Mouse (Mus musculus) olfactory bulb, adult 2 months (tissue): ENCODE measurements around the gene Rbfox3. TPM values are rescaled to one million over a fixed set of nuclear protein-coding genes. Genes with fewer than 3 reads are reported as not detected.

ENCODE experiments used
- H3K27ac ChIP-seq: fragments of 200-500 bp; 2 replicates; pipeline ENCODE4 v1.5.1; 2012; ENCODE audit warnings: low read depth, low read length; ENCODE audit not compliant: insufficient read depth
- H3K4me1 ChIP-seq: fragments of 200-500 bp; 2 replicates; pipeline ENCODE4 v1.6.1; 2012; ENCODE audit warnings: low read length; ENCODE audit not compliant: control insufficient read depth, insufficient read depth
- H3K4me3 ChIP-seq: fragments of 200-500 bp; 2 replicates; pipeline ENCODE4 v1.5.1; 2012; ENCODE audit warnings: mild to moderate bottlenecking, low read depth, low read length, moderate library complexity; ENCODE audit not compliant: insufficient read depth
- CTCF ChIP-seq: fragments of 200-500 bp; IDR thresholded peaks from 2 replicates; pipeline ENCODE4 v1.5.1; 2012; ENCODE audit warnings: low read depth, mild to moderate bottlenecking, low read length, moderate library complexity; ENCODE audit not compliant: insufficient read depth
- POLR2A ChIP-seq: fragments of 200-500 bp; IDR thresholded peaks from 2 replicates; pipeline ENCODE4 v1.6.1; 2012; ENCODE audit warnings: mild to moderate bottlenecking, low read depth, low read length, moderate library complexity; ENCODE audit not compliant: insufficient read depth
- WGBS: fragments of 180-500 bp; shearing (Covaris S2); methylation state at CpG from one replicate; pipeline ENCODE4 v1.1.7; 2018; 5-methylcytosine and 5-hydroxymethylcytosine counted together
- polyA plus RNA-seq: library from polyadenylated mRNA; stranded (reverse); fragments of >200 nt; gene quantifications from 2 replicates; pipeline ENCODE4 v1.2.4, GENCODE M21; 2012; ENCODE audit warnings: low replicate concordance; ENCODE audit not compliant: missing spikeins, insufficient read depth, insufficient read length

Gene Rbfox3
- polyA plus RNA-seq, 1 experiment = not detected

GRCm38 (mm10) chr11:118473161-118473560, 438.2 kb downstream of the Rbfox3 start:
- H3K4me1 ChIP-seq = peaks cover 4% of the 10 kb centered on the region
- H3K27ac ChIP-seq = no peak overlapping the region
- TF ChIP-seq CTCF = no peak
- no peak for TF ChIP-seq POLR2A
- H3K4me3 ChIP-seq = no peak overlapping the region
- 88% methylated on average over 1 of the region's 1 CpGs for WGBS

GRCm38 (mm10) chr11:118471676-118472075, 439.7 kb downstream of the Rbfox3 start:
- no peak for TF ChIP-seq POLR2A
- TF ChIP-seq CTCF = no peak
- H3K4me1 ChIP-seq = no peaks in the 10 kb centered on the region
- WGBS = 78% methylated on average over 13 of the region's 13 CpGs

DNA sequence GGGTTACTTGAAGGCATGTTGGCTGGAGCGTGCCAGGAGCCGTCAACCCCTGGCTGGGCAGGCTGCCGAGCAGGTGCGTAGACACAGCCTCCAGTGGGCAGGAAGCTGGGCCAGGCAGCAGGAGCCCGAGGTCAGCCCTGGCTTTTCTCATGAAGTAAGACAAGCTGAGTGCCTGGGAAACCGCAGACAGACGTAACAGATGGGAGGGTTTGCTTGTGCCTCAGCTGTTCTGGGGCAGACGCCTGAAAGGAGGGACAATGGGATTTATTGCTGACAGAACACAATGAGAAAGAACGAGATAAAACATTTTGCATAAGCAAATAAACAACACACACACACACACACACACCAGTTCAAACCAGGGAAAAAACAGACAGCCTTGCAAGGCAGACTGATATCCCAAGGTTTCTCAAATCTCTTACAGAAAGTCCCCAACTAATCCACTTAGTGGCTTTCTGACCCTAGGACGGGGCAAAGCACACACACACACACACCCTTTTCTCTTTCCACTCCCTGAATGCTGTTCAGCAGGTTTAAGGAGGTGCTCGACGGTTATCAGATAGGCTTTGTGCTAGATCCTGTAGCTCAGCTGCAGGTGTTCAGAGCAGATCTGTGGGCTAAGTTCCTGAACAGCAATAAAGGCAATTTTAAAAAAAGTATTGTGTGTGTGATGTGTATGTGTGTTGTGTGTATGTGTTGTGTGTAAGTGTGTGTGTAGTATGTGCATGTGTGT, 441.0 kb downstream of the Rbfox3 start:
- H3K4me1 ChIP-seq = no peaks in the 10 kb centered on the region
- WGBS = 63% methylated on average over 12 of the region's 12 CpGs
- H3K27ac ChIP-seq = no peak overlapping the region
- TF ChIP-seq POLR2A (no peak), CTCF (no peak)
- no peak overlapping the region for H3K4me3 ChIP-seq

More at GRCm38 (mm10) chr11:118471676-118472075, 439.7 kb downstream of the Rbfox3 start:
- Histone ChIP-seq H3K27ac (no peak overlapping the region), H3K4me3 (no peak overlapping the region)

DNA sequence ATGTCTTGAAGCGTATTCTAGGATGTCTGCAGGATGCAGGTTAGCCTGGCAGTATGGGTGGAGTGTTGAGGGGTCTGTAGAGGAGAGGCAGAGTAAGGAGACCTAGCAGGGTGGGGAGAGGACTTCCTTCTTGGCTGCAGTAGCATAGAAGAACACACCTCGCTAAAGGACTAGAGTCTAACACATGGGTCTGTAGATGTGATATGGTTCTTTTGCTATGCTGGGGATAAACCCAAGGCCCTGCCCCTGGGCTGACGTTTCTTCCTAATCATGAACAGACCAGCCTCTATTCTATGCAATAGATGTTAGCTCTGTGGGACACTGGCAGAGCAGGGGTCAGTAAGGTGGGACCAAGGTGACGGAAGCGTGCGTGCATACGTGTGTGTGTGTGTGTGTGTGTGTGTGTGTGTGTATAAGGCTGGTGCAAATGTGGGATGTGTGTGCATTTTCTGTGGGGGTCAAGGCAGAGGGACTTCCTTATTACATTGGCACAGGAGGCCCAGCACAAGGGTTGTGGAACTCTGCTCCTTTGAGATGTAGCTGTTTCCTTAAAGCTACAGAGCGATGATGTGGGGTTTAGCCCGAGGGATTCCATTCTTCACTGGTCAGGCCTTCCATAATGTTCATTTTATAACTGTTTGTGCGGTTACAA, 441.8 kb downstream of the Rbfox3 start:
- WGBS = 82% methylated on average over 10 of the region's 10 CpGs
- Histone ChIP-seq H3K4me3 (no peak overlapping the region), H3K4me1 (no peaks in the 10 kb centered on the region), H3K27ac (no peak overlapping the region)
- TF ChIP-seq POLR2A (no peak), CTCF (no peak)

DNA sequence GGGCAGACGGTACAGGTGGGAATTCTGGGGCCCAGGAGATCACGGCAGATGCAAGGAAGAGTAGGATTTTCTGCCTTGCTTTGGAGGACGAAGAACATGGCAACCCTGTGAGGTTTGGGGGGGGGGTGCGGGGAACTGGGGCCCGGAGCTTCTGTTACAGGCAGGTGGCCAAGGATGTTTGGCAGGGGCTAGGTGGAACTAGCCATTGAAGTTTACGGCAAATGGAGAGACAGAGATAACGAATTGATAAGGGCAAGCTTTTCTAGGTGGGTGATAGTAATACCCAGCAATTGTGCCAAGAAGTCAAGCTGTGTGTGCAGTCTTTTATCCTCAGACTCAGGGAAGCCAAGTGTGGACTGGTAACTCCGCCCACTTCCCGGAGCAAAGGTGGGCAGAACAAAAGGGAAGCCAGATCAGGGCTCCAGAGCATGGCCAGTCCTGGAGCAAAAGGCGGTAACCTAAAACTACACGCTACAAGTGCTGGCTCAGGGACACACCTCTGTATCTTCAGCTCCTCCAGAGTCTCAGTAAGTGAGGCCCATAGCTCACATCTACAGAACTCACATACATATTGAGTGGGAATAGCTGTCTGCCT, 443.9 kb downstream of the Rbfox3 start:
- TF ChIP-seq POLR2A (no peak), CTCF (no peak)
- WGBS = 58% methylated on average over 11 of the region's 11 CpGs
- H3K4me3 ChIP-seq = no peak overlapping the region
- no peak overlapping the region for H3K27ac ChIP-seq
- no peaks in the 10 kb centered on the region for H3K4me1 ChIP-seq

DNA sequence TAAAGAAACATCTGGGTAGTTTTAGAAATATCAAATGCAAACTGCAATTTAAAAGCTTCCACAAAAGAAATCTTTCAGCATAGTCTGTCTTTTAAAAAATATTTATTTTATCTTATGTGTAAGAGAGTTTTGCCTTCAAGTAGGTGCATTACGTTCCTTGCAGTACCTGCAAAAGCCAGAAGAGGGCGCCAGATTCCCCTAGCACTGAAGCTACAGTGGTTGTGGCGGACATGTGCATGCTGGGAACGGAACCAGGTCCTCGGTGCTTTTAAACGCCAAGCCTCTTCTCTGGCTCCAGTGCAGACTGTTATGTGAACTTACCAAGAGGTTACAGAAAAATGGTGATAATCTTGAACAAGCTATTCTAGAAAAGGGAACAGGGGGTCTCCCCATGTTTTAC, 451.1 kb downstream of the Rbfox3 start:
- Histone ChIP-seq H3K4me3 (no peak overlapping the region), H3K27ac (no peak overlapping the region), H3K4me1 (peaks cover 19% of the 10 kb centered on the region)
- 60% methylated on average over 6 of the region's 6 CpGs for WGBS
- TF ChIP-seq CTCF (peak; percentile 67), POLR2A (no peak)

DNA sequence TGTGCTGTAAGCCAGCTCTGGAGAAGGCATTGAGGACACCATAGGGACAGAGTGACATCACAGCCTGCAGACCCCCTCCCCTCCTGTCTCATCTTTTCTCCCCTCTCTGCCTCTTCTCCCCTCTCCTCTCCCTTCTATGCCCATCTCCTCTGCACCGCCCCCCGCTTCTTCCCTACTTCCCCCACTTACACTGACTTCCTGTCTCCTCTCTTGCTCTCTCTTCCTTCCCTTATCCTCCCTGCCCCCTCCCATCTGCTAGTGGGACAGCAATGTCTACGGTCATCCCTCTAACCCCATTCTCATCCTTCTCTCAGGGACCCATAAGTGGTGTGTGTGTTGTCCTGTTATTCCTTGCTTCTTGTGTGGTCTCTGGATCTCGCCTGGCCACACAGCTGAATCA, 451.9 kb downstream of the Rbfox3 start:
- H3K4me1 ChIP-seq = peaks cover 19% of the 10 kb centered on the region
- no peak overlapping the region for H3K4me3 ChIP-seq
- H3K27ac ChIP-seq = no peak overlapping the region
- TF ChIP-seq POLR2A = no peak
- TF ChIP-seq CTCF = no peak
- 85% methylated on average over 4 of the region's 4 CpGs for WGBS

DNA sequence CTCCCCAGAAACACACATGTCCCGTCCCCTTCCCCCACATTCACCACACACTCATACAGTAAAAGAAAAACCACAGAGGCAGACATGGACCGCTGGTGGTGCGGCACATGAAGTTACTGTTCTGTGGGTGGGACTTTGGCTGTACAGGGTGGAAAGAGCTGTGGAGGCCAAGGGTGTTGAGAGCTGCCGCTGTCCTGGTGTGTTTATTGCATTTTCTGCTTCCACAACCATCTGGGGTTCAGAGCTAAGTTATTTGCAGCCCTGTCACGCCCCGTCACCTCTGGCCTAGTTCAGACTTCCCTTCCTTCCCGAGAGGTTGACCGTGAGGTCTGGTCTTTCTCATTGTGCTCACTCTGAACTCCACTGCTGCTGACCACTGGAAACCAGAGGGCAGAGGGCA, 452.3 kb downstream of the Rbfox3 start:
- Histone ChIP-seq H3K4me1 (peaks cover 19% of the 10 kb centered on the region), H3K4me3 (no peak overlapping the region), H3K27ac (no peak overlapping the region)
- TF ChIP-seq CTCF (no peak), POLR2A (0 out of 2 replicates have a peak, but pooled peaks have one; percentile 17)
- WGBS = 76% methylated on average over 8 of the region's 8 CpGs

- H3K4me1 ChIP-seq = peaks cover 19% of the 10 kb centered on the region
- H3K4me3 ChIP-seq = no peak overlapping the region
- WGBS = 50% methylated on average over 11 of the region's 11 CpGs
- peak overlapping the region; percentile 9; the same call in 1 of the 2 replicates for H3K27ac ChIP-seq
- no peak for TF ChIP-seq POLR2A
- no peak for TF ChIP-seq CTCF
Observed at GRCm38 (mm10) chr11:118456937-118457336, 454.5 kb downstream of the Rbfox3 start.
